Mouse (Mus musculus): ENCODE results near the gene Eef1akmt2.

Gene Eef1akmt2

GRCm38 (mm10) chr7:132810368-132810767 lies 42.1 kb downstream of the Eef1akmt2 start:
- DNase-seq (ENCODE audit: low spot score) = peak; percentile 14

DNA sequence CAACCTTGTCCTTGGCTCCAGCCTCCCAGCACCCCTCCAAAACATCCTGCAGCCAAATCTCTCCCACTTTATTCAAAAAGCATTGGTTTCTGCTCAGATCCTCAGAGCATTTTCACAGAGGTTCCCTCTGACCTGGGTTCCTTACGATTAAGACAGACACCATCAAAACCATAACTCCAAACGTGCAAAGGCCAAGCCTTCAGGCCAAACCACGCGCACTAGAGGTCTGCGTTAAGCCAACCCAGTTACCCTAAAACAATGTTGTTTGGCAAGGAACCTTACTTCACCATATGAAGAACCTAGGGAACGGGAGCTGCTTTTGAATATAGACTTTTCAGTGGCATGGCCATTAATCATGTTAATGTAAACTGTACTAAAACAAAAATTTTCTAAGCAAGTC lies 42.8 kb downstream of the Eef1akmt2 start:
- DNase-seq (ENCODE audit: low spot score) = no peak

GRCm38 (mm10) chr7:132808841-132809682 lies 43.4 kb downstream of the Eef1akmt2 start:
- peak; percentile 45 for DNase-seq (ENCODE audit: low spot score)

- peak; percentile 13 for DNase-seq (ENCODE audit: low spot score)
These were observed 44.2 kb downstream of the Eef1akmt2 start for GRCm38 (mm10) chr7:132808051-132808796.

DNA sequence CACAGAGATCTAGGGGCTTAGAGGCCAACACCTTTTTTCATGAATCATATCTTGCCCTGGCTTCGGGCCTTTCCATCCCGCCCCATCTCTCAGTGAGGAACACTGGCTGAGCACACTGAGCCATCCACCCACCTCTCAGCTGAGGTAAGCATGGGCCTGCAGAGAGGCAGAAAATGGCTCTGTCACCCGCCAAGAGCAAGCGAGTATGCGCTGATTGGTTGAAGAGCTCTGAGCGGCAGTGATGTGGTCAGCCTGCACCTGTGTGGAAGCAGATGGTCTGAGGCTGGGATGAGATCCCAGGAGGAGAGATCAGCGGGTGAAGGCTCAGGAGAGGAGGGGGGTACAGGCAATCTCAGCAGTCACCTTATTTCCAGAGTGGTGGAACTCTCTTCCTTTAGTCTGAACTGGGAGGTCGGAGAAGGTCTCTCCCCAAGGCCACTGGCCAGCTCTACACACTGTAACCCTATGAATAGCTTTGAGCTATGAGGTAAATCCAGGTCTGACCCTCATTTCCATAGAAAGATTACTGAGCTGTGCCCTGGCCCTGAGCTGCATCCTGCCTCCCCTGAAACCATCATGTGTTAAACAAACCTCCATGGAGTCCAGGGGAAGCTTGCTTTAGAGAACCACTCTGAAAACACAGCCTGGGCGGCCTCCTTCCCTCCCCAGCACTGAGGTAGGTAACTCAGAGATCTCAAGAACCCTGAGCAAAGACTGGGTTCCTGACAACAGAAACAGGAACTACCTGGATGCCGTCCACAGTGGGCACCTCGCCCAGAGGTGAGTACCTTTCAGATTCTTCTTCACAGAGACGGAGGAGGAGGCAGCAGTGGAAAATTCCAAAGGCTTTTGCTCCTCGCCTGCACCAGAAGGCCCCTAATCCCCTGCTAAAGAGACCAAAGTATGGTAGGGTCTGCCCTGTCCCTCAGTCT lies 45.3 kb downstream of the Eef1akmt2 start:
- DNase-seq (ENCODE audit: low spot score) = no peak

DNA sequence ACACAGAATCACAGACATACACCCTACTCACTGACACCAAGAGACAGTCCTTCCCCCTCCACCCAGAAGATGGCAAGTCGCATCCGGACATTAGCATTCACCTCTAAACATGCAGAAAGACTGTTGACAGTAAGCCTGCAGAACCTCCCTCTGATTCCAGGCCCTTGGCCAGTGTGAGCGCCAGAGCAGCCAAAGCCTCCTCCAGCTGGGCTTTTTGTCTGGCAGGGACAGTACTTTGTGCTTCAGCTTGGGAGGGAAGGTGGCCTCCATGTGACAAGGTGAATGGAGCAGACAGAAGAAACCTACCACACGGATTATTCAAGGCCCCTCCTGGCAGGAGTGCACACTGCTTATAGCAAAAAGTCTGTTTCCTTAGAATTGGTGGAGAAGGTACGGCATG lies 46.2 kb downstream of the Eef1akmt2 start:
- DNase-seq (ENCODE audit: low spot score) = no peak

- DNase-seq (ENCODE audit: low spot score) = no peak
These were observed 47.5 kb downstream of the Eef1akmt2 start for GRCm38 (mm10) chr7:132804951-132805350.

DNA sequence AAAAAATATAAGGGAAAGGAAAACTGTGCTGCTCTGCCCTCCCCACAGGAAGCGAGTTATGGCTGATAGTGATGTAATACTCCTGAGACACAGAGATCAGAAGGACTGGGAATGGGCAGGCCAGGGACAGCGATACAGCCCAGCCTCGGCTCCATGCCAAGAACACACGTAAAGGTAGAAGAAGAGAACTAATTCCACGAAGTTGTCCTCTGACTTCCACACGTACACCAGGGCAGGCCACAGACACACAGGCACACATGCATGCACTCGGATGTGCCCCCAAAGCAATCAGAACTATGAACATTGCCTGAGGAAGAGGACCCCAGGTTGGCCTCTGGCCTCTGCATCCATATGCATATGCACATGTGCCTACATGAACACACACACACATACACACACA lies 48.0 kb downstream of the Eef1akmt2 start:
- DNase-seq (ENCODE audit: low spot score) = no peak

DNA sequence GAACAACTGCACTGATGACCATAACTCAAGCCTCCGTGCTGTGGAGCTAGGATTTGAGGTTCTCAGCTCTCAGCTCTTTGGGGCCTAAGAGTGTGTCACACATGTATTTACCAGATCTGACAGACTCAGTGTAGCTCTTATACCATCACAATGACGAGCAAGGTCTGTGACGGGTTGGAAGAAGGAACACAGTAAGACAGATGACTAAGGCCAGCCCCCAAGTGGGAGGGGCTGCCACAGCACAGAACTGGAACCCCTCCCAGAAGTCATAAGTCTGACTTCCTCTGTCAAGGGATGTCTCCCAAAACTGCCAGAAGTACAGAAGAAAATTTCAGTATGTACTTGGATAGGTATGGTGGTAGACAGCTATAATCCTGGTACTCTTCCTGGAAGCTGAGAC lies 48.5 kb downstream of the Eef1akmt2 start:
- DNase-seq (ENCODE audit: low spot score) = no peak

DNA sequence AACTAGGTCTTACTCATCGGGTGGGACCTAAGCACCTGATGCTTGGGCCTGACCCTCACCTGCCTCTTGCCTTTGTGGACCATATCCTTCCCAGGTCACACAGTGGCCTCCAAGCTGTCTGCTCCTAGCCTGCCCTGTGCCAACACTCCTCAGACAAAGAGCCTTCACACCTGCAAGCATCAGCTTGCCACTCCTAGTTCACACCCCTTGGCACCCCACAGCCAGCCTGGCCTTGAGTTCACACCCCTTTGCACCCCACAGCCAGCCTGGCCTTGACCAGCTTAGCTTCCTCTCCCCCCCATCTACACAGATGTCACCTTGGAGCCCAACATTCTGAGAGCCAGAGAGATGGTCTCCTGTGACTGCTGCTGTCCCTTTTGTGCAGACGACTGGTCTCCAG lies 49.1 kb downstream of the Eef1akmt2 start:
- no peak for DNase-seq (ENCODE audit: low spot score)

DNA sequence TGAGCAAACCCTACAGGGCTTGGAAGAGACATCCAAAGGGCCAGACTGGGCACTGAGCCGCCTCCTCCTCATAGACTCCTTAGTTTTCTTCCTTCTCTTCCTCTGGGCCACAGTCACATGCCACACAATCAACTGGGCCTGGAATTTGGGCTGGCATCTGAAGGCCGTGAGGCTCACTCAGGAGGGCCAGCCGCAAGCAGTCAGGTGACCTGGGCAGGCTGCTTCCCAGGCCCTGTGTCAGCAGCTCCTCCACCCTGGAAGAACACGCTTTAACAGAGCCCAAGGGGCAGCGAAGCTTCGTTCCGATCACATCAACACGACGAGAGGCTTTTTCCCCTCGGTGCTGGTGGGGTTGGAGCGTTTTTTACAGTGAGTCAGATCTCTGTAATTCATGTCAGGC lies 49.8 kb downstream of the Eef1akmt2 start:
- no peak for DNase-seq (ENCODE audit: low spot score)

DNA sequence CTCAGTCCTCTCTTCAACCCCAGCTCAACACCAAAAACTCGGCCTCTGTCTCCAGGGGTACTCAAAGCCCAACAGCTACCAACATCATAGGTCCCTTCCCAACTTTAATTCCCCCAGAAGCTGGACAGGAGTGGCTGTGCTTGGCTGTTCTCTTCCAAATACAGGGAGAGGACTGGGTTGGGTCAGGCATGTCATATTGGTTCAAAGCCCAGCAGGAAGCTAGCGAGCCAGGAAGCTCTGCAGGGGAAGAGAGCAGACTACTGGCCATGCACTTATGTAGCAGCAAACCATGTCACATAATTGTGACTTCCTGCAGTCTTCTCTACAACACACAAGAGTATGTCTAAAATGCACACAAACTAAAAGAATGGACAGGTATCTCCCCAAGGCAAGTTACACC lies 50.4 kb downstream of the Eef1akmt2 start:
- no peak for DNase-seq (ENCODE audit: low spot score)

GRCm38 (mm10) chr7:132801509-132801908 lies 51.0 kb downstream of the Eef1akmt2 start:
- DNase-seq (ENCODE audit: low spot score) = no peak

DNA sequence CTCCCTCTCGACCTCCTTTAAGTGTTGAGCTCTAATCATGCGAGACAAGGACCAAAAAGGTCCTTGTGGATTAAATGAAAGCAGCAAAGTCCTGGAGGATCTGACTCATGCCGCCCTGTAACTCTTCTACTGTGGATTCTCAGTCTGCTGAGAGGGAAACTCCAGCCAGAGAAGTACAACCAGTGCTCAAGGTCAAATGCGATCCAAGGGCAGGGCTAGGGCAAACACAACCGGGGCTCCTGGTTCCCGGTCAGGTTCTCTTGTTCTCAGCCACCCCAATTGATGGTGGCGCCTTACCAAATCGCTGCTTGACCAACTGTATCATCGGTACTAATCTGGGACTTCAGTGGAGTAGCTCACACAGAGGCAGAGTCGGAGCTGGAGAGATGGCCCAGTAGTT lies 51.6 kb downstream of the Eef1akmt2 start:
- no peak for DNase-seq (ENCODE audit: low spot score)

GRCm38 (mm10) chr7:132799119-132800016 lies 53.1 kb downstream of the Eef1akmt2 start:
- DNase-seq (ENCODE audit: low spot score) = no peak

DNA sequence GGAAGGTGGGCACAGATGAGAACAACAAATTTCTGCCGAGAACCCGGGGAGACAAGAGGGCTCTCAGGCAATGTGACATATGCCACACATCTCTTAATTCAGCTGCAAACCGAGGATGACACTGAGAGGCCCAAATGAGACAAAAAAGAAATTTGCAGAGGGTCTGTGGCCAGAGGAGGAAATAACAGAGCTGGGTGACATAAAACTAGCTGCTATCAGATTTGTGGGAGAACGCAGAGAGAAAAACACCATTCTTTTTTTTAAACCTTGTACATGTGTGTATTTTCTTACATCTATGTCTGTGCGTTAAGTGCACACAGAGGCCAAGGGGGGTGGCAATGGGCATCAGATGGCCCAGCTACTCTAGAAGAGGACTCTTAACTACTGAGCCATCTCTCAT lies 57.3 kb downstream of the Eef1akmt2 start:
- no peak for DNase-seq (ENCODE audit: low spot score)

DNA sequence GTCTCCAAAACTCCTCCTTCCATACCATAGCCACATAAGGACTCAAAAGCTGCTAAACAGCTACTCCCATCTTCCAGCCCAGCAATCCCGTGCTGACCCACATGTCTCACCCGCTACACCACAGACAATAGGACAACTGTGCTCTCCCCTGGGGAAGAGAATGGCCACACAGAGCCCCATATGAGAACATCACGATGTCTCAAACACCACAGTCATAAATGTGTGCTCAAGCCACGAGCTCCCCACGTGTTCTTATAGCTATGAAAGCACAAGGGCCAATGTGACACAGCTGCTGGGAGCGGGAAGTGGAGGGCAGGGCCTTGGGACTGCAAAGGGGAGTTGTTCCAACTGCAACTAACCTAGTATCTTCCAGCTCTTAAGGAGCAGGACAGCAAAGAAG lies 59.0 kb downstream of the Eef1akmt2 start:
- no peak for DNase-seq (ENCODE audit: low spot score)

DNA sequence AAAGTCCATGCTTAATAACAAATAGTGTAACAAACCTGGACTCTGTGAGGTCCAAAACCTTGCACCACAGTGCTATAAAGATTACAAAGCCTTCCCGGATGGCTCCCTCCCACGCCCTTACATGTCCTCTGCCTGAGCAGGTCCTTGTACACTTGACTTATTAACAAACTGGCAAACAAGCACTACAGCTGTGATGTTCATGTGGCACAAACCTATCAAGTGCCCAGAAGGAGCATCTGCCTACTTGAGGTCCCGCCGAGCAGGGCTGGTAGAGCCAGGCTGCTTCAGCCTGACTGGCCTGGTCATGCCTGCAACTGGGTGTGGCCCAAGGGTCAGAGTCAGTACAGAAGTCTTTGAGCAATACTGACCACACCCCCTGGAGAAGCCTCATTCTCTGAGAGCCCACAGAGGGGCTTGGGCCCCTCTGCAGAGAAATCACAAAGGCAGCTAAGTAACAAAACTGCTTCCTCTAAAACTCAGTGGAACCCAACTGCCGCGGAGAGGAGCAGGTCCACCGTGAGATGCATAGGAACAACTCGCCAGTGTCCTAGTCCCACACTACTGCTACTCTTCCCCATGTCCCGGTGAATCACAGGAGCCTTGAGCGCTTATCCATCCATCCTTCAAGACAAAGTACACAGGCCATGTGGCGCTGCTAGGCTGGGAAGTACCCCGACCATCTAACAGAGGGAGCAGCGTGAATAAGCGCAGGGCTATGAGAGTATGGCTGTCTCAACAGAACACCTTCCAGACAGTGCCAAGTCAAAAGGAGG lies 61.8 kb downstream of the Eef1akmt2 start:
- no peak for DNase-seq (ENCODE audit: low spot score)

DNA sequence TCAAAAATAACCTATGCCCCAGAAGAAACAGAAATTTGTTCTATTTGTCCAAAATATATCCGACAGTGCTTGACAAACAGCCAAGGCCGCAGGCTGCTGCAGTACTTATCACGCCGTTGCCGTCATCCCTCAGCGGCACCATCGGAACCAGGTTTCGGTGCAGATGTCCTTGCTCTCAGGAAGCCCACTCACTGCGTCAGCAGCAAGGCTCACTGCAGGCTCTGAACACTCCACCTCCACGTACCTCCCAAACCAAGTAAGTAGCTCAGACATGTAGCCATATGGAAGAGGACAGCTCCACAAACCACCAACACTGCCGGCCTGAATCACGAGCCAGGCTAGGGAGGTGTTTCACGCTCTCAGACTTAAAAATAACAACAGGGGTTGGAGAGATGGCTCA lies 63.6 kb downstream of the Eef1akmt2 start:
- DNase-seq (ENCODE audit: low spot score) = no peak

GRCm38 (mm10) chr7:132787496-132788190 lies 64.8 kb downstream of the Eef1akmt2 start:
- no peak for DNase-seq (ENCODE audit: low spot score)
